Mouse (Mus musculus): ENCODE data around the gene Alox8. TPM values are rescaled to one million over a fixed set of nuclear protein-coding genes. Genes with fewer than 3 reads are reported as not detected.

The Alox8 gene
- polyA plus RNA-seq, 1 experiment from 2014 or later, result 0.46 TPM

- no peak overlapping the region for H3K4me3 ChIP-seq (ENCODE audit: low read length)
- H3K27me3 ChIP-seq (ENCODE audit: insufficient read depth, low read length), result peaks cover 21% of the 10 kb centered on the region
- H3K27ac ChIP-seq (ENCODE audit: low read length), result no peak overlapping the region
- no peaks in the 10 kb centered on the region for H3K9me3 ChIP-seq (ENCODE audit: low read length)
- no peak overlapping the region for H3K9ac ChIP-seq (replicated peaks; ENCODE audit: low read length)
- no peak overlapping the region for H3K4me2 ChIP-seq (replicated peaks; ENCODE audit: low read depth, low read length)
- ATAC-seq (ENCODE audit: low FRiP score, low TSS enrichment), result peak; percentile 27; the same call in 1 of the 2 replicates
- H3K36me3 ChIP-seq (ENCODE audit: insufficient read depth, low read length), result no peaks in the 10 kb centered on the region
- WGBS, result 6% methylated on average over 1 of the region's 1 CpGs
- H3K4me1 ChIP-seq (ENCODE audit: insufficient read depth, low read length), result peaks cover 4% of the 10 kb centered on the region
Measured at GRCm38 (mm10) chr11:69192840-69193239, 4.8 kb downstream of the Alox8 start.

- no peak overlapping the region for H3K27ac ChIP-seq (ENCODE audit: low read length)
- H3K36me3 ChIP-seq (ENCODE audit: insufficient read depth, low read length), result no peaks in the 10 kb centered on the region
- H3K9ac ChIP-seq (replicated peaks; ENCODE audit: low read length), result no peak overlapping the region
- no peaks in the 10 kb centered on the region for H3K27me3 ChIP-seq (ENCODE audit: insufficient read depth, low read length)
- H3K4me2 ChIP-seq (replicated peaks; ENCODE audit: low read depth, low read length), result no peak overlapping the region
- no peak overlapping the region for H3K4me3 ChIP-seq (ENCODE audit: low read length)
- no peaks in the 10 kb centered on the region for H3K9me3 ChIP-seq (ENCODE audit: low read length)
- WGBS, result 83% methylated on average over 6 of the region's 6 CpGs
- H3K4me1 ChIP-seq (ENCODE audit: insufficient read depth, low read length), result no peaks in the 10 kb centered on the region
- no peak for ATAC-seq (ENCODE audit: low FRiP score, low TSS enrichment)
Measured at GRCm38 (mm10) chr11:69185936-69186335, 11.7 kb downstream of the Alox8 start.

GRCm38 (mm10) chr11:69185031-69185430 lies 12.6 kb downstream of the Alox8 start:
- no peaks in the 10 kb centered on the region for H3K27me3 ChIP-seq (ENCODE audit: insufficient read depth, low read length)
- H3K4me2 ChIP-seq (replicated peaks; ENCODE audit: low read depth, low read length), result no peak overlapping the region
- no peak overlapping the region for H3K9ac ChIP-seq (replicated peaks; ENCODE audit: low read length)
- no peaks in the 10 kb centered on the region for H3K36me3 ChIP-seq (ENCODE audit: insufficient read depth, low read length)
- ATAC-seq (ENCODE audit: low FRiP score, low TSS enrichment), result no peak
- H3K4me3 ChIP-seq (ENCODE audit: low read length), result no peak overlapping the region
- H3K9me3 ChIP-seq (ENCODE audit: low read length), result no peaks in the 10 kb centered on the region
- 54% methylated on average over 5 of the region's 5 CpGs for WGBS
- H3K4me1 ChIP-seq (ENCODE audit: insufficient read depth, low read length), result no peaks in the 10 kb centered on the region
- H3K27ac ChIP-seq (ENCODE audit: low read length), result no peak overlapping the region

GRCm38 (mm10) chr11:69180120-69180519 lies 17.5 kb downstream of the Alox8 start:
- Histone ChIP-seq H3K27me3 (ENCODE audit: insufficient read depth, low read length) (no peaks in the 10 kb centered on the region), H3K36me3 (ENCODE audit: insufficient read depth, low read length) (no peaks in the 10 kb centered on the region), H3K9me3 (ENCODE audit: low read length) (no peaks in the 10 kb centered on the region), H3K4me1 (ENCODE audit: insufficient read depth, low read length) (no peaks in the 10 kb centered on the region), H3K4me3 (ENCODE audit: low read length) (no peak overlapping the region), H3K4me2 (replicated peaks; ENCODE audit: low read depth, low read length) (no peak overlapping the region), H3K9ac (replicated peaks; ENCODE audit: low read length) (no peak overlapping the region), H3K27ac (ENCODE audit: low read length) (no peak overlapping the region)
- no peak for ATAC-seq (ENCODE audit: low FRiP score, low TSS enrichment)
- WGBS, result 90% methylated on average over 4 of the region's 4 CpGs

GRCm38 (mm10) chr11:69179512-69179911 lies 18.1 kb downstream of the Alox8 start:
- Histone ChIP-seq H3K27ac (ENCODE audit: low read length) (no peak overlapping the region), H3K4me3 (ENCODE audit: low read length) (no peak overlapping the region), H3K36me3 (ENCODE audit: insufficient read depth, low read length) (no peaks in the 10 kb centered on the region), H3K9me3 (ENCODE audit: low read length) (no peaks in the 10 kb centered on the region), H3K4me1 (ENCODE audit: insufficient read depth, low read length) (no peaks in the 10 kb centered on the region), H3K9ac (replicated peaks; ENCODE audit: low read length) (no peak overlapping the region), H3K27me3 (ENCODE audit: insufficient read depth, low read length) (no peaks in the 10 kb centered on the region), H3K4me2 (replicated peaks; ENCODE audit: low read depth, low read length) (no peak overlapping the region)
- 64% methylated on average over 3 of the region's 3 CpGs for WGBS
- no peak for ATAC-seq (ENCODE audit: low FRiP score, low TSS enrichment)

- no peak for ATAC-seq (ENCODE audit: low FRiP score, low TSS enrichment)
- Histone ChIP-seq H3K27ac (ENCODE audit: low read length) (no peak overlapping the region), H3K36me3 (ENCODE audit: insufficient read depth, low read length) (no peaks in the 10 kb centered on the region), H3K9ac (replicated peaks; ENCODE audit: low read length) (no peak overlapping the region), H3K4me2 (replicated peaks; ENCODE audit: low read depth, low read length) (no peak overlapping the region), H3K27me3 (ENCODE audit: insufficient read depth, low read length) (no peaks in the 10 kb centered on the region), H3K4me3 (ENCODE audit: low read length) (no peak overlapping the region), H3K4me1 (ENCODE audit: insufficient read depth, low read length) (no peaks in the 10 kb centered on the region), H3K9me3 (ENCODE audit: low read length) (no peaks in the 10 kb centered on the region)
- 81% methylated on average over 3 of the region's 3 CpGs for WGBS
Measured at GRCm38 (mm10) chr11:69178525-69178924, 19.1 kb downstream of the Alox8 start.

GRCm38 (mm10) chr11:69174722-69175121 lies 22.9 kb downstream of the Alox8 start:
- Histone ChIP-seq H3K27ac (ENCODE audit: low read length) (no peak overlapping the region), H3K27me3 (ENCODE audit: insufficient read depth, low read length) (no peaks in the 10 kb centered on the region), H3K4me3 (ENCODE audit: low read length) (no peak overlapping the region), H3K4me2 (replicated peaks; ENCODE audit: low read depth, low read length) (no peak overlapping the region), H3K9me3 (ENCODE audit: low read length) (no peaks in the 10 kb centered on the region), H3K36me3 (ENCODE audit: insufficient read depth, low read length) (no peaks in the 10 kb centered on the region), H3K9ac (replicated peaks; ENCODE audit: low read length) (no peak overlapping the region), H3K4me1 (ENCODE audit: insufficient read depth, low read length) (0 out of 2 replicates have a peak, but pooled peaks cover 4% of the 10 kb centered on the region)
- 79% methylated on average over 7 of the region's 7 CpGs for WGBS
- ATAC-seq (ENCODE audit: low FRiP score, low TSS enrichment), result no peak

GRCm38 (mm10) chr11:69172606-69173005 lies 25.0 kb downstream of the Alox8 start:
- Histone ChIP-seq H3K36me3 (ENCODE audit: insufficient read depth, low read length) (no peaks in the 10 kb centered on the region), H3K4me1 (ENCODE audit: insufficient read depth, low read length) (peaks cover 11% of the 10 kb centered on the region; the same call in 1 of the 2 replicates), H3K4me2 (replicated peaks; ENCODE audit: low read depth, low read length) (no peak overlapping the region), H3K4me3 (ENCODE audit: low read length) (no peak overlapping the region), H3K9me3 (ENCODE audit: low read length) (no peaks in the 10 kb centered on the region), H3K27me3 (ENCODE audit: insufficient read depth, low read length) (no peaks in the 10 kb centered on the region), H3K27ac (ENCODE audit: low read length) (no peak overlapping the region), H3K9ac (replicated peaks; ENCODE audit: low read length) (no peak overlapping the region)
- ATAC-seq (ENCODE audit: low FRiP score, low TSS enrichment), result no peak
- 61% methylated on average over 2 of the region's 2 CpGs for WGBS

- peaks cover 11% of the 10 kb centered on the region; the same call in 1 of the 2 replicates for H3K4me1 ChIP-seq (ENCODE audit: insufficient read depth, low read length)
- H3K9ac ChIP-seq (replicated peaks; ENCODE audit: low read length), result no peak overlapping the region
- WGBS, result 30% methylated on average over 7 of the region's 7 CpGs
- ATAC-seq (ENCODE audit: low FRiP score, low TSS enrichment), result no peak
- no peaks in the 10 kb centered on the region for H3K27me3 ChIP-seq (ENCODE audit: insufficient read depth, low read length)
- H3K9me3 ChIP-seq (ENCODE audit: low read length), result no peaks in the 10 kb centered on the region
- no peaks in the 10 kb centered on the region for H3K36me3 ChIP-seq (ENCODE audit: insufficient read depth, low read length)
- H3K4me3 ChIP-seq (ENCODE audit: low read length), result no peak overlapping the region
- H3K27ac ChIP-seq (ENCODE audit: low read length), result no peak overlapping the region
- H3K4me2 ChIP-seq (replicated peaks; ENCODE audit: low read depth, low read length), result no peak overlapping the region
Measured at GRCm38 (mm10) chr11:69171626-69172025, 26.0 kb downstream of the Alox8 start.

- H3K4me1 ChIP-seq (ENCODE audit: insufficient read depth, low read length), result peaks cover 11% of the 10 kb centered on the region; the same call in 1 of the 2 replicates
- WGBS, result 80% methylated on average over 12 of the region's 12 CpGs
- no peak for ATAC-seq (ENCODE audit: low FRiP score, low TSS enrichment)
- H3K4me3 ChIP-seq (ENCODE audit: low read length), result no peak overlapping the region
- H3K27me3 ChIP-seq (ENCODE audit: insufficient read depth, low read length), result peaks cover 1% of the 10 kb centered on the region; the same call in 1 of the 2 replicates
- no peak overlapping the region for H3K9ac ChIP-seq (replicated peaks; ENCODE audit: low read length)
- H3K4me2 ChIP-seq (replicated peaks; ENCODE audit: low read depth, low read length), result no peak overlapping the region
- no peak overlapping the region for H3K27ac ChIP-seq (ENCODE audit: low read length)
- no peaks in the 10 kb centered on the region for H3K36me3 ChIP-seq (ENCODE audit: insufficient read depth, low read length)
- H3K9me3 ChIP-seq (ENCODE audit: low read length), result no peaks in the 10 kb centered on the region
Measured at GRCm38 (mm10) chr11:69169313-69169712, 28.3 kb downstream of the Alox8 start.
